Mouse (Mus musculus): ENCODE results near the gene Map3k7cl.

Gene Map3k7cl

DNA sequence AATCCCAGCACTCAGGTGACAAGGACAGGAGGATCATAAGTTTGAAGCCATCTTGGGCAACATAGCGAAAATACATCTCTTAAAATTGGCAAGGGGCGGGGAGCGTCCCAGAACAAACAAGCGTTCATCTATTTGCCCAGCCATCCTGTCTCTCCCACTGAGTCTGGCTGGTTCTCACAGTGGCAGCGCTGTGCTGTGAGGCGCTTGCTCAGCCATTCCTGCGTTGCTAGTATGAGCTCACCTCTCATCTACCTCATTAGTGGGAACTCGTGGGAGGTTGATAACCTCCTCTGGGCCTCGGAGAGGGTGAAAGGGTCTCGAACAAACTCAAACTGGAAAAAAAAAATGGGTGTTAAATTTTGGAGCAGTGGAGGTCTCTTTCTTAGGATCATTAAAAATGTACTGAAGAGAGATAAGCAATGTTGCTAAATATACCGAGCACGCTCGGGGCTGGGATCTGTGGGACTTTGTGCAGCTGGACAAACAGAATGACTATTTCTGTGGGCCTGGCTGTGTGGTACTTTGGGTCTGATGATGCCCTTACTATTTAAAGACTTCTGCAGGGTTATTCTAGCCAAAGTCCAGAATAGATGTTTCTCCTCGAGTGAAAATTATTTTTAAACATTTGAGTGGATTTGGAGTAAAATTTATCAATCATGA is 91.1 kb downstream of the Map3k7cl start:
- DNase-seq = no peak

Measured in kidney, adult 9 months (tissue).